Mouse (Mus musculus) hindbrain, embryonic 11.5 days (tissue): ENCODE measurements around the gene Ppp1r16b. TPM values are rescaled to one million over a fixed set of nuclear protein-coding genes. Genes with fewer than 3 reads are reported as not detected.

Experiments used
- ATAC-seq: fragments of 200-750 bp; cut with Nextera tagmentation; 2 replicates; pipeline ENCODE4 v1.8.0; 2017; ENCODE audit warnings: mild to moderate bottlenecking, moderate TSS enrichment, moderate library complexity; ENCODE audit not compliant: low FRiP score
- DNase-seq: peaks from one replicate; pipeline ENCODE4 v3.0.0-alpha.2; 2015; ENCODE audit warnings: low spot score
- H3K27ac ChIP-seq: fragments of 300-500 bp; sonication (generic); 2 replicates; pipeline ENCODE4 v1.5.1; 2014; ENCODE audit warnings: mild to moderate bottlenecking, low read depth, low read length
- H3K27me3 ChIP-seq: fragments of 300-500 bp; sonication (generic); 2 replicates; pipeline ENCODE4 v1.6.1; 2014; ENCODE audit warnings: mild to moderate bottlenecking, low read length, moderate library complexity, mixed read lengths; ENCODE audit not compliant: control insufficient read depth, insufficient read depth
- H3K36me3 ChIP-seq: fragments of 300-500 bp; sonication (generic); 2 replicates; pipeline ENCODE4 v1.6.1; 2014; ENCODE audit warnings: mild to moderate bottlenecking, low read length, moderate library complexity, mixed read lengths; ENCODE audit not compliant: control insufficient read depth, insufficient read depth
- H3K4me1 ChIP-seq: fragments of 300-500 bp; sonication (generic); replicated peaks from 2 replicates; pipeline ENCODE4 v1.6.1; 2014; ENCODE audit warnings: low read length, mixed read lengths; ENCODE audit not compliant: control insufficient read depth, insufficient read depth
- H3K4me2 ChIP-seq: fragments of 300-500 bp; sonication (generic); replicated peaks from 2 replicates; pipeline ENCODE4 v1.6.1; 2014; ENCODE audit warnings: mild to moderate bottlenecking, low read depth, low read length
- H3K4me3 ChIP-seq: fragments of 300-500 bp; sonication (generic); 2 replicates; pipeline ENCODE4 v1.5.1; 2014; ENCODE audit warnings: low read depth, low read length
- H3K9ac ChIP-seq: fragments of 300-500 bp; sonication (generic); 2 replicates; pipeline ENCODE4 v1.6.1; 2014; ENCODE audit warnings: low read depth, low read length
- H3K9me3 ChIP-seq: fragments of 300-500 bp; sonication (generic); 2 replicates; pipeline ENCODE4 v1.6.1; 2016; ENCODE audit warnings: low read length; ENCODE audit not compliant: control insufficient read depth
- WGBS: fragments of 180-500 bp; shearing (Covaris S2); extraction: QIAGEN DNeasy Blood & Tissue Kit; methylation state at CpG from one replicate; pipeline ENCODE4 v1.1.7; 2014; 5-methylcytosine and 5-hydroxymethylcytosine counted together
- polyA plus RNA-seq: library from polyadenylated mRNA; unstranded; fragments of >200 nt; fragmentation: Nextera tagmentation; extraction: Ambion mirVana; gene quantifications from 2 replicates; pipeline ENCODE4 v1.2.1, GENCODE M21; 2014

Ppp1r16b gene
- polyA plus RNA-seq, 1 experiment from 2014 or later: 3.6 TPM

DNA sequence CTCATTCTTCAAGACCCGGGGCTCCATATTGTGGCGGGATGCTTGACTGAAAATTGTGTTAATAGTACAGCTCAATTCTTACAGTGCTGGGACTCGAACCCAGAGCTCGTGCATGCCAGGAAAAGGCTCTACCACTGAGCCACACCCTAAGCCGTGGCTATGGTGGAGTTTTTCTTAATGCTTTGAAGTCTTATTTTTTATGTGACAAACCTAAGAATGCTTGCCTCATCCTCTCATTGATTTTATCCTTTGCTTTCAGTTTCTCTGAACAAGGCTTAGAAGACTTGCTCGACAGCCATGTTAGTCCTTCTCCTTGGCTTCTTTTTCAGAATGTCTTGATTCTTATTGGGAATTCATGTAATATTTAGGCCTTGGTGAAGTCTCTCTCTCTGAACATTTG lies 40.3 kb downstream of the Ppp1r16b start:
- DNase-seq (no peak), ATAC-seq (no peak)
- H3K27me3 ChIP-seq: no peaks in the 10 kb centered on the region
- 92% methylated on average over 6 of the region's 6 CpGs for WGBS
- H3K4me3 ChIP-seq: no peak overlapping the region
- H3K4me2 ChIP-seq: no peak overlapping the region
- no peaks in the 10 kb centered on the region for H3K9me3 ChIP-seq
- H3K27ac ChIP-seq: no peak overlapping the region
- H3K36me3 ChIP-seq: no peaks in the 10 kb centered on the region
- H3K4me1 ChIP-seq: no peaks in the 10 kb centered on the region
- H3K9ac ChIP-seq: no peak overlapping the region

DNA sequence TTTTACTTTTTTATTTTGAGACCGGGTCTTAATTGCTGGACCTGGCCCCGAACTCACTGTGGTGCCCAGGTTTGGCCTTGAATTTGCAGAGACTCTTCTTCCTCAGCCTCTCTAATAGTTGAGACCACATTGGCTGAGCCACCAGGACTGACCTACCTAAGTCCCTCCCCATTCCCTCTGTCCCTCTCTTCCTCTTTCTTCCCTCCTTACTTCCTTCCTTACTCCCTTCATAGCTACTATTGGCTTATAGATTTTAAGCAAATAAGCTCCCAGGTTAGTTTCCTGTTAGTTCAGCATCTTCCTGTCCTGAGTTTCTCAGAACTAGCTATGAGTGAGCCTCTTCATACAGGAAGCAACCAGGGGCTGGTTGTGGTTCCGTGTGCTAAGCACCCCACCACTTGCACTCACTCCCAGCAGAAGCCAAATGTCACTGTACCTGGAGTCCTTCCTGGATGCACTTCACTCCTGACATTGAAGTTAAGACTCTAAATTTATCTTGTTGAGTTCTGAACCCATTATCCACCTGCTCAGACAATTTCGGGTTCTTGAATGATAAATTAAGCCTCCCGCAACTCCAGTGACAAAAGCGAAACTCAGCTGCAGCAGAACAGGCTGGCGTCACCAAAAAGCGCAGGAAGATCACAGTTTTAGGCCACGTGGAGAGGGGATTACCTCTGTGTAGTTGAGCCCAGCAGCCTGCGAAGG lies 41.7 kb downstream of the Ppp1r16b start:
- Histone ChIP-seq H3K9me3 (no peaks in the 10 kb centered on the region), H3K4me2 (no peak overlapping the region), H3K9ac (no peak overlapping the region), H3K27ac (no peak overlapping the region), H3K36me3 (no peaks in the 10 kb centered on the region), H3K4me1 (no peaks in the 10 kb centered on the region), H3K27me3 (no peaks in the 10 kb centered on the region), H3K4me3 (no peak overlapping the region)
- no peak for DNase-seq
- WGBS: 88% methylated on average over 10 of the region's 10 CpGs
- no peak for ATAC-seq

DNA sequence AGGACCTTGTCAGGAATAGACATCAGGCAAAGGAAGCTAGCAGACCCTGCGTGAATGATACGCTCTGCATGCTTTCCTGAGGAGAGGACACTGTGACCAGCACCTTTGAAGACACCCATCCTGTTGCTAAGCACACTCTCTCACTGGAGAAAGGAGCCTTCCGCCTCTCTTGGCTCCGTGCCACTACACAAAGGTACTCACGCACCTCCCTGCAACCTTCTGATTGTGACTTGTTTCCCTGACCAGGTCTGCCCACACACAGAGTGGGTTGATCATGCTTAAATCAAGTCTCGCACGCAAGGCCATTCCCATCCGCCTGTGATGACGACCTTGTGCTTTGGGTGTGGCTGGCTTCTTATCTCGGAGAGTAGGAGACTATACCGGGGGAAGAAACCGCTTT lies 42.9 kb downstream of the Ppp1r16b start:
- ATAC-seq (no peak), DNase-seq (no peak)
- H3K4me3 ChIP-seq: no peak overlapping the region
- WGBS: 93% methylated on average over 12 of the region's 12 CpGs
- H3K36me3 ChIP-seq: no peaks in the 10 kb centered on the region
- no peak overlapping the region for H3K27ac ChIP-seq
- H3K4me1 ChIP-seq: no peaks in the 10 kb centered on the region
- H3K9me3 ChIP-seq: no peaks in the 10 kb centered on the region
- H3K9ac ChIP-seq: no peak overlapping the region
- H3K27me3 ChIP-seq: no peaks in the 10 kb centered on the region
- no peak overlapping the region for H3K4me2 ChIP-seq

DNA sequence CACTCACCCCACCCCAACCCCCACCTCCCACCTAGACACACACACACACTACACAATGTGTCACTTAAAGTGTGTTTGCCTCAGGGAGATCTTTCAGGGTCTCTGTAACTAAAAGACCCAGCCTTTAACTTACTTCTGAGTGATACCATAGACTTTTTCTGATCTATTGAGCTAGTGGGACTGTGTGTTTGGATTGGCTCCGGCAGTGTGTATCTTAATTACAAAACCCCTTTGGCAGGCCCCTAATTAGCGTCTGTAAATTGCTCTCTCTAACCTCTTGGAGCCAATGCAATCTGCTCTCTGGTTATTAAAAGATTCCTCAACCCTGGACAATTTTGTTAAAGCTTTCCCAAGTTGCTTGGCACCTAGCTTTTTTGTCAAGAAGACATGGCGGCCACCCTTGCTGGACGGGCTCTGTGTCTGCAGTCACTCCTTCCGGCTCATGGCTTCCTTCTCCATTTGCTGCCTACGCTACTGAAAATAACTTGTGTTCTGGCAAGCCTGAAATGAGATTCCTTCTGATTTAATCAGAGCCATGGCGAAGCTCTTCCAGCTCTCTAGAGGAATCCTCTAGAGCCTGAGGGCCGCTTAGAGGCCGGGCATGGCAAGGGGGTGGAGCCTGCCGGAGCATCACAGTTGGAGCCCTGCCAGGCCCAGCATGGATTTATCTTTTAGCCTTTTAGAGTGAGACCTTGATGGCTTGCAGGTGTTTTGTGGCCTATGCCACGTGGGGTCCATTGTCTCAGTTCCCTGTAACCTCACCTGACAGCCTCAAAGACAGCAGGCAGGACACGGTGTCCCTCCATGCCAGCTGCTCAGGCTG lies 46.9 kb downstream of the Ppp1r16b start:
- no peak overlapping the region for H3K9ac ChIP-seq
- no peaks in the 10 kb centered on the region for H3K36me3 ChIP-seq
- H3K4me1 ChIP-seq: no peaks in the 10 kb centered on the region
- H3K27ac ChIP-seq: no peak overlapping the region
- no peaks in the 10 kb centered on the region for H3K27me3 ChIP-seq
- peak; percentile 47 for DNase-seq
- H3K4me2 ChIP-seq: no peak overlapping the region
- H3K4me3 ChIP-seq: no peak overlapping the region
- peak; percentile 60; the same call in 1 of the 2 replicates for ATAC-seq
- 51% methylated on average over 12 of the region's 12 CpGs for WGBS
- no peaks in the 10 kb centered on the region for H3K9me3 ChIP-seq

DNA sequence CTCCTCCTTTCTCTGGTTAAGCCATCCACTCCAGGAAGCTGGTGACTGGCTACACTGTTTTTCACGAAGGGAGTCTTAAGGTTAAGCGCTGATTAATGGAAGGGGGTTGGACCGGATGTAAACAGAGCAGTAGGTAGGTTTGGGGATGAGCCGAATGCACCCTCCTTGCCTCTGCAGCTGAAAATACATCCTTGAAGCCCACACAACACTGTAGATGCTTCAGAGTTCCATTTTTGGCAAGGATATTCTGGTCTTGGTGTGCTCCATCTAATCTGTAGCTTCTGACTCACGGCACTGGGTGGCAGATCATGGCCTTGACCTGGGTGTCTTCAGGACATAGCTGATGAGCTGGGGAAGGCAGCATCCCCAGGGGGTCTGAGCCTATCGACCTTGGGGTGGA lies 49.6 kb downstream of the Ppp1r16b start:
- Histone ChIP-seq H3K4me3 (no peak overlapping the region), H3K27me3 (no peaks in the 10 kb centered on the region), H3K36me3 (no peaks in the 10 kb centered on the region), H3K9ac (no peak overlapping the region), H3K27ac (no peak overlapping the region), H3K4me1 (no peaks in the 10 kb centered on the region), H3K9me3 (no peaks in the 10 kb centered on the region), H3K4me2 (no peak overlapping the region)
- ATAC-seq (no peak), DNase-seq (no peak)
- WGBS: 84% methylated on average over 6 of the region's 6 CpGs

DNA sequence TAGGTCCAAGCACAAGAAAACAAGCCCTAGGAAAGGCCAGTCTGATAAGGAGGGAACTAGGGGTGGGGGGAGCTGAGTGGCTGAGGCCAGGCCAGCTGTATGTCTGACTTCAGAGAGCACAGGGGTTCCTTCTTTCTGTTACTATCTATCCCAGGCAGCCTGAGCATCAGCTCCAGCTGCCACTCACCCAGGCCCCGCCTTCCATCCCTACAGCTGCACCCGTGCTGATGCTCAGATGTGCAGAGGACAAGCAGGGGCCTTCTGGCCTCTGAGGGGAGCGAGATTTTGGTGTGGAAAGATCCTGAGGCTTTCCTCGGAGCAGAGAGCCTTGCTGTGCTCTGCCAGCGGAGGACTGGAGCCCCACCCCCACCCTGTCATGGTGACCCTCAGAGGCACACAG lies 50.9 kb downstream of the Ppp1r16b start:
- DNase-seq: peak; percentile 14
- 25% methylated on average over 5 of the region's 5 CpGs for WGBS
- ATAC-seq: 0 out of 2 replicates have a peak, but pooled peaks have one; percentile 45
- H3K27ac ChIP-seq: peak overlapping the region; percentile 30; the same call in 1 of the 2 replicates
- no peak overlapping the region; the same call in 1 of the 2 replicates for H3K4me2 ChIP-seq
- no peak overlapping the region for H3K9ac ChIP-seq
- no peaks in the 10 kb centered on the region for H3K9me3 ChIP-seq
- H3K36me3 ChIP-seq: no peaks in the 10 kb centered on the region
- no peak overlapping the region for H3K4me3 ChIP-seq
- H3K4me1 ChIP-seq: no peaks in the 10 kb centered on the region
- H3K27me3 ChIP-seq: no peaks in the 10 kb centered on the region

DNA sequence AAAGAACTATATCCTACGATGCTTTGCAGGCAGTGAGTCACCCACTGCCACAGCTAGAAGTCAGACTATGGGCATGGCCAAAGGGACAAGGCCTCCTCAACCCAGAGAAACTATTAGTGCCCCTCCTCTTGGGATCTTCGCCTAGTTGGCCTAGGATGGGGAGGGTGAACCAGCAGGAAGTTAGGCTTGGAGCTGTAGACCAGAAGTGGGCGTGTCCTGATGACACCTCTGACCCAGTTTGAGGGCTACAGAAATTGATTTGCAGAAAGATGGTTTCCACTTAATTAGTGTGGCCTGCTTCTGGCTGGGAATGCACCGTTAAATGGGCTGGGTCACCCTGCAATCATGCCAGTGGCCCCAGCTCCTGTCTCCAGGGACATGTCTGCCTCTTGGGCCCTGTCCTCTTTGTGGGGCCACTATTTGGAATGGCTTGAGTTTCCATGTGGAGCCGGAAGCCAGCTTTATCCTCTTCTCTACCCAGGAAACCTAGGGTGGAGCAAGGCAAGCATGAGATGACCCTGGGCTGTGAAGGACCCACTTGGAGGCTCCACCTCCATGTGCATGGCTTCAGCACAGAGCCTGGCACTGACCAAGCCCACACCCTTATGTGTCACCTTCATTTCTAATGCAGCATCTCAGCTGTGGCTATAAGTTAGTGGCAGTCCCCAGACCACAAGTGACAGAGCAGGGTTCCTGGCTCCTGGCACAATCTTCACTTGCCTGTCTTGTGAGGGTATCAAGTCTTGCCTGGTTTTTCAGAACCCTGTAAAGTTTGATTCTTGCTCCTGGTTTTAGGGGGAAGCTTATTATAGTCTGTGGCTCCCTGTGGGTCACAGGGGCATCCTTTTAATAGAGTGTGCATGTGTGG lies 52.6 kb downstream of the Ppp1r16b start:
- Histone ChIP-seq H3K36me3 (no peaks in the 10 kb centered on the region), H3K4me3 (no peak overlapping the region), H3K27ac (no peak overlapping the region), H3K4me1 (peaks cover 2% of the 10 kb centered on the region; the same call in 1 of the 2 replicates), H3K27me3 (no peaks in the 10 kb centered on the region), H3K9me3 (no peaks in the 10 kb centered on the region), H3K4me2 (no peak overlapping the region), H3K9ac (no peak overlapping the region)
- DNase-seq: no peak
- 88% methylated on average over 5 of the region's 5 CpGs for WGBS
- ATAC-seq: no peak

DNA sequence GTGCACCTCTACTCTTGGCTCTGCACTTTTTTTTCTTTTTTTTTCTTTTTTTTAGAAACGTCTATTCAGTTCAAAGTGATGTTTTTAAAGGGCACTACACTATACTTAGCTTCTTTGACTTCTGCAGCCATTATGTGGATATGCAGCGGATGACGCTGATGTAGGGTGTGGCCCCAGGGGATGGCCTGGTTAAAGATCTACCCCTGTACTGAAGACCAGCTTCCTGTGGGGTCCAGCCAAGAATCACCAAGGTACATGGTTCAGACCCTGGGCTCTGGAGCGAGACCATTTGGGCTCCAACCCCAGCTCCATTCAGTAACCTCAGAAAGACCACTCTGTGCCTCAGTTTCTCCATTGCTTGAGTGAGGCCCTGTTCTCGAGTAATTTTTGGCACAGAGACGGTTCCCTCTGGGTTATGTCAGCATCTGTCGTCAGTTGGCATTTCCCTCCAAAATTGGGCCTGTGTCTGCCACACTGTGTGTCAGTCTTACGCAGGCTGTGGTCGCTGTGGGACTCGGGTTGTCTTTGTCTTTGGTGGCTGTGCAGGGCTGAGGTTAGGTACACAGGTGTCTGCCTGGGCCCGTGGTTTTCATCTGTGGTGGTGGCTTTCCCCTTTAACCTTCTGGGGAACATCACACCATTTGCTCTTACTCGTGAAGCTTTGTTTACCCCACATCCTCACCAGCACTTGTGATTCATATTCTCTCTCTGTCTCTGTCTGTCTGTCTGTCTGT lies 53.8 kb downstream of the Ppp1r16b start:
- H3K9ac ChIP-seq: no peak overlapping the region
- H3K4me1 ChIP-seq: peaks cover 2% of the 10 kb centered on the region; the same call in 1 of the 2 replicates
- H3K27ac ChIP-seq: no peak overlapping the region
- no peak overlapping the region for H3K4me3 ChIP-seq
- no peak for ATAC-seq
- no peak for DNase-seq
- H3K27me3 ChIP-seq: no peaks in the 10 kb centered on the region
- H3K4me2 ChIP-seq: no peak overlapping the region
- WGBS: 88% methylated on average over 12 of the region's 12 CpGs
- no peaks in the 10 kb centered on the region for H3K36me3 ChIP-seq
- H3K9me3 ChIP-seq: no peaks in the 10 kb centered on the region
